ENCODE assay signal across 8 mouse cellular contexts in the genomic region with DNA sequence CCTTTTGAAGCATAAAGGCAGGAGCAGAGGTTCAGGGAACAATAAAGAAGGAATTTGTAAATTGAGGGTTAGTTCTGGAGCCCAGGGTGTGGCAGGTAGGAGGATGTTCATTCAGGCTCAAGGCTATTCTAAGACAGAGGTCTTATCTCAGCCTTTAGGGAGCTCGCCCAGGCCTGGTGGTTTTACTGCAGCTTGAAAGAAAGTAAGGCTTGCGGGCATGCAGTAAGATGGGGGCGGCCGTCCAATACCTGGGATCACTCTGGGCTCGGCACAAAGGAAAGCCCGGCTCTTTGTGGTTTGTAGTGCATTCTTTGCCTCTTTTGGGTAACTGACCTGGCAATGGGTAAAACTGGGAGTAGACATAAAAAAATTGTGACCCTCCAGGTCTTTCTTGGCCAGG. TPM values are rescaled to one million over a fixed set of nuclear protein-coding genes. Genes with fewer than 3 reads are reported as not detected.
A peak's percentile ranks its signal among the peaks of the same experiment; 100 is the strongest.
DNase-seq lines count a peak whose midpoint lies in the region; ATAC-seq and TF ChIP-seq lines count a peak whose summit lies in the region.

No protein-coding gene starts in this region.

- peak overlapping the region; percentile 88 for H3K9ac ChIP-seq in embryonic facial prominence, embryonic 13.5 days
- peak overlapping the region; percentile 92 for H3K9ac ChIP-seq in hindbrain, embryonic 16.5 days (ENCODE audit: low read depth, low read length)
- peak overlapping the region; percentile 87 for H3K9ac ChIP-seq in liver, postnatal 0 days (replicated peaks)

- DNase-seq in kidney, adult 18-20 months = peak; percentile 35
- DNase-seq in kidney, postnatal 25 days = no peak
- DNase-seq in G1E (ENCODE audit: low spot score) = peak; percentile 24
- peak; percentile 13 for DNase-seq in liver, postnatal 0 days
- DNase-seq in ovary, postnatal 36 days (ENCODE audit: low spot score) = peak; percentile 8
- DNase-seq in embryo, embryonic 10.5 days (ENCODE audit: low spot score) = no peak

- H3K27ac ChIP-seq in embryonic facial prominence, embryonic 13.5 days = peak overlapping the region; percentile 96
- peak overlapping the region; percentile 91 for H3K27ac ChIP-seq in hindbrain, embryonic 16.5 days (ENCODE audit: low read depth, low read length)
- peak overlapping the region; percentile 94 for H3K27ac ChIP-seq in liver, postnatal 0 days (ENCODE audit: low read depth)

- H3K4me1 ChIP-seq in G1E (ENCODE audit: insufficient read depth, low read depth, low read length) = peaks cover 32% of the 10 kb centered on the region
- peaks cover 25% of the 10 kb centered on the region for H3K4me1 ChIP-seq in embryonic facial prominence, embryonic 13.5 days
- peaks cover 15% of the 10 kb centered on the region for H3K4me1 ChIP-seq in hindbrain, embryonic 16.5 days (ENCODE audit: control insufficient read depth, insufficient read depth, low read depth, low read length)
- peaks cover 9% of the 10 kb centered on the region; the same call in 1 of the 2 replicates for H3K4me1 ChIP-seq in liver, postnatal 0 days (ENCODE audit: insufficient read depth)

- H3K9me3 ChIP-seq in G1E (replicated peaks) = no peaks in the 10 kb centered on the region
- no peaks in the 10 kb centered on the region for H3K9me3 ChIP-seq in embryonic facial prominence, embryonic 13.5 days
- no peaks in the 10 kb centered on the region for H3K9me3 ChIP-seq in hindbrain, embryonic 16.5 days (ENCODE audit: control insufficient read depth, low read length)
- H3K9me3 ChIP-seq in liver, postnatal 0 days (ENCODE audit: low read length) = no peaks in the 10 kb centered on the region

- TF ChIP-seq CTCF in G1E (IDR thresholded peaks at IDR 0.05; ENCODE audit: low read depth, low read length) = no peak
- TF ChIP-seq CTCF in liver, postnatal 0 days (IDR thresholded peaks at IDR 0.05; ENCODE audit: low read depth) = no peak

- no peaks in the 10 kb centered on the region for H3K27me3 ChIP-seq in G1E (ENCODE audit: insufficient read depth, low read length)
- no peaks in the 10 kb centered on the region for H3K27me3 ChIP-seq in embryonic facial prominence, embryonic 13.5 days
- no peaks in the 10 kb centered on the region for H3K27me3 ChIP-seq in hindbrain, embryonic 16.5 days (replicated peaks; ENCODE audit: control insufficient read depth, insufficient read depth, low read length)
- H3K27me3 ChIP-seq in liver, postnatal 0 days (ENCODE audit: insufficient read depth, low read length) = no peaks in the 10 kb centered on the region

- ATAC-seq in G1E (ENCODE audit: extremely low read depth, insufficient number of reproducible peaks, low FRiP score, poor library complexity, severe bottlenecking) = no peak
- no peak for ATAC-seq in embryonic facial prominence, embryonic 13.5 days (ENCODE audit: insufficient number of reproducible peaks, insufficient read depth, low FRiP score, low TSS enrichment, low read depth)
- ATAC-seq in hindbrain, embryonic 16.5 days = no peak
- no peak for ATAC-seq in liver, postnatal 0 days

- no peak for TF ChIP-seq EP300 in liver, postnatal 0 days (IDR thresholded peaks at IDR 0.05; ENCODE audit: low read depth)

- peak overlapping the region; percentile 91 for H3K4me3 ChIP-seq in G1E (ENCODE audit: low read depth, low read length)
- peak overlapping the region; percentile 90 for H3K4me3 ChIP-seq in embryonic facial prominence, embryonic 13.5 days
- H3K4me3 ChIP-seq in hindbrain, embryonic 16.5 days (ENCODE audit: low read length) = peak overlapping the region; percentile 81
- H3K4me3 ChIP-seq in liver, postnatal 0 days (ENCODE audit: low read depth, low read length) = peak overlapping the region; percentile 90

- 20% methylated on average over 6 of the region's 6 CpGs for WGBS in embryonic facial prominence, embryonic 13.5 days
- WGBS in hindbrain, embryonic 16.5 days = 22% methylated on average over 6 of the region's 6 CpGs
- 37% methylated on average over 6 of the region's 6 CpGs for WGBS in liver, postnatal 0 days (ENCODE audit: insufficient replicate concordance)

- peaks cover 23% of the 10 kb centered on the region for H3K36me3 ChIP-seq in G1E (replicated peaks)
- H3K36me3 ChIP-seq in embryonic facial prominence, embryonic 13.5 days = peaks cover 18% of the 10 kb centered on the region
- H3K36me3 ChIP-seq in hindbrain, embryonic 16.5 days (ENCODE audit: control insufficient read depth, insufficient read depth, low read length) = 0 out of 2 replicates have a peak, but pooled peaks cover 4% of the 10 kb centered on the region
- peaks cover 5% of the 10 kb centered on the region for H3K36me3 ChIP-seq in liver, postnatal 0 days (replicated peaks; ENCODE audit: insufficient read depth, low read length)

- H3K4me2 ChIP-seq in embryonic facial prominence, embryonic 13.5 days = peak overlapping the region; percentile 67
- H3K4me2 ChIP-seq in hindbrain, embryonic 16.5 days (ENCODE audit: low read length) = peak overlapping the region; percentile 79
- H3K4me2 ChIP-seq in liver, postnatal 0 days (ENCODE audit: low read depth, low read length) = peak overlapping the region; percentile 88

RNA-seq across cellular contexts. Expression of a gene that starts 0.8 kb away (rescaled TPM):
- total RNA-seq in G1E (2014; fragmentation: Nextera tagmentation) (18.6 and 22.0 TPM in 2 replicates), G1E (2017) (24.4 and 26.2 TPM in 2 replicates)
- polyA plus RNA-seq in G1E (2012) = 3.9 and 5.1 TPM in 2 replicates
- 13.3 and 17.5 TPM in 2 replicates for polyA plus RNA-seq in embryonic facial prominence, embryonic 13.5 days (2015; fragmentation: Nextera tagmentation; extraction: Ambion mirVana)
- 3.5 and 4.0 TPM in 2 replicates for polyA plus RNA-seq in hindbrain, embryonic 16.5 days (2015; fragmentation: Nextera tagmentation; extraction: Ambion mirVana)
- 5.5 and 6.4 TPM in 2 replicates for polyA plus RNA-seq in liver, postnatal 0 days (2015; fragmentation: Nextera tagmentation; extraction: Ambion mirVana)

RNA-seq across cellular contexts. Expression of a gene that starts 29.0 kb away (rescaled TPM):
- total RNA-seq in G1E (2014; fragmentation: Nextera tagmentation) (24.2 and 26.9 TPM in 2 replicates), G1E (2017) (5.6 and 7.8 TPM in 2 replicates)
- polyA plus RNA-seq in G1E (2012) = 9.8 and 13.7 TPM in 2 replicates
- polyA plus RNA-seq in embryonic facial prominence, embryonic 13.5 days (2015; fragmentation: Nextera tagmentation; extraction: Ambion mirVana) = 14.9 and 16.0 TPM in 2 replicates
- polyA plus RNA-seq in hindbrain, embryonic 16.5 days (2015; fragmentation: Nextera tagmentation; extraction: Ambion mirVana) = 20.7 and 23.3 TPM in 2 replicates
- 1.1 and 1.8 TPM in 2 replicates for polyA plus RNA-seq in liver, postnatal 0 days (2015; fragmentation: Nextera tagmentation; extraction: Ambion mirVana)

Comparison
In these comparisons a context has a peak if more than half of its experiments do, and no peak if none do; other contexts are left out.
1. DNase-seq: peak in kidney, adult 18-20 months (single experiment), G1E (single experiment), liver, postnatal 0 days (single experiment) and ovary, postnatal 36 days (single experiment); none in kidney, postnatal 25 days (0 of 2) and embryo, embryonic 10.5 days (single experiment).
2. Peak in every context shown above with its lines, with median percentiles within 50 percentile points of each other: H3K4me3 ChIP-seq, H3K27ac ChIP-seq, H3K4me2 ChIP-seq and H3K9ac ChIP-seq.